Mouse (Mus musculus): ENCODE results near the gene Cpne7. TPM values are rescaled to one million over a fixed set of nuclear protein-coding genes. Genes with fewer than 3 reads are reported as not detected.

Cpne7 gene
- total and polyA plus RNA-seq, 3 experiments: not detected

- Histone ChIP-seq H3K9me3 (replicated peaks; ENCODE audit: low read length) (no peaks in the 10 kb centered on the region), H3K27ac (ENCODE audit: insufficient read depth, low read depth) (no peak overlapping the region), H3K27me3 (replicated peaks) (peaks cover 8% of the 10 kb centered on the region), H3K79me2 (replicated peaks; ENCODE audit: control insufficient read depth, extremely low read depth, insufficient read depth, poor library complexity, severe bottlenecking) (peaks cover 22% of the 10 kb centered on the region), H3K4me3 (replicated peaks in 1 of 3; ENCODE audit: low read depth in 2 of 3, low read length in 2 of 3, poor library complexity in 1 of 3) (no peak overlapping the region), H3K9ac (ENCODE audit: insufficient read depth, low read depth) (no peak overlapping the region), H3K4me2 (ENCODE audit: insufficient read depth, low read depth, poor library complexity, severe bottlenecking) (no peak overlapping the region), H3K4me1 (ENCODE audit: control insufficient read depth in 1 of 2, insufficient read depth in 2 of 2) (peaks cover 3 to 14% of the 10 kb centered on the region in 2 experiments), H3K36me3 (replicated peaks in 1 of 2; ENCODE audit: control insufficient read depth in 1 of 2, insufficient read depth in 1 of 2, low read length in 1 of 2) (peaks cover 27 to 32% of the 10 kb centered on the region in 2 experiments)
- DNase-seq (ENCODE audit: extremely low read depth): peak; percentile 56
- dilution Hi-C loops (cut with MboI; ENCODE audit: extremely low pct_ligation_motif_present, extremely low pct_unique_long_range_greater_than_20kb, low sequenced_read_pairs): no loop called here
- TF ChIP-seq RAD21 (IDR thresholded peaks at IDR 0.05; ENCODE audit: low read depth, low read length) (peak; percentile 30), CTCF (conservative IDR thresholded peaks at IDR 0.05 in 1 of 2, IDR thresholded peaks at IDR 0.05 in 1 of 2; ENCODE audit: low read depth in 2 of 2, low read length in 2 of 2) (peak; percentile 39 to 69; a peak in 3 of 4 replicates), KAT2A (IDR thresholded peaks at IDR 0.05; ENCODE audit: insufficient replicate concordance, low read length) (no peak), SMC3 (IDR thresholded peaks at IDR 0.05; ENCODE audit: low read depth, low read length) (peak; percentile 16; the same call in 1 of the 2 replicates), RCOR1 (conservative IDR thresholded peaks at IDR 0.05; ENCODE audit: low read depth, low read length) (no peak), POLR2AphosphoS2 (IDR thresholded peaks at IDR 0.05; ENCODE audit: low read depth, low read length) (no peak), MYC (IDR thresholded peaks at IDR 0.05; ENCODE audit: low read depth, low read length) (peak; percentile 70)
- in situ Hi-C loops (cut with MboI; ENCODE audit: low pct_ligation_motif_present, low pct_unique_long_range_greater_than_20kb, low sequenced_read_pairs): loop anchor here (10.0 kb wide), 1 partner anchor 202 kb away; no protein-coding TSS in a partner anchor
Measured at GRCm38 (mm10) chr8:123106531-123106930, 10.6 kb upstream of the Cpne7 start.

- Histone ChIP-seq H3K9me3 (replicated peaks; ENCODE audit: low read length) (no peaks in the 10 kb centered on the region), H3K9ac (ENCODE audit: insufficient read depth, low read depth) (no peak overlapping the region), H3K27ac (ENCODE audit: insufficient read depth, low read depth) (no peak overlapping the region), H3K4me3 (replicated peaks in 1 of 3; ENCODE audit: low read depth in 2 of 3, low read length in 2 of 3, poor library complexity in 1 of 3) (no peak overlapping the region), H3K27me3 (replicated peaks) (peaks cover 11% of the 10 kb centered on the region), H3K79me2 (replicated peaks; ENCODE audit: control insufficient read depth, extremely low read depth, insufficient read depth, poor library complexity, severe bottlenecking) (peaks cover 15% of the 10 kb centered on the region), H3K4me2 (ENCODE audit: insufficient read depth, low read depth, poor library complexity, severe bottlenecking) (no peak overlapping the region), H3K36me3 (replicated peaks in 1 of 2; ENCODE audit: control insufficient read depth in 1 of 2, insufficient read depth in 1 of 2, low read length in 1 of 2) (peaks cover 25 to 29% of the 10 kb centered on the region in 2 experiments), H3K4me1 (ENCODE audit: control insufficient read depth in 1 of 2, insufficient read depth in 2 of 2) (peaks cover 3 to 14% of the 10 kb centered on the region in 2 experiments)
- DNase-seq (ENCODE audit: extremely low read depth): no peak
- in situ Hi-C loops (cut with MboI; ENCODE audit: low pct_ligation_motif_present, low pct_unique_long_range_greater_than_20kb, low sequenced_read_pairs) (loop anchor here (10.0 kb wide), 1 partner anchor 203 kb away; no protein-coding TSS in a partner anchor), dilution Hi-C loops (cut with MboI; ENCODE audit: extremely low pct_ligation_motif_present, extremely low pct_unique_long_range_greater_than_20kb, low sequenced_read_pairs) (no loop called here)
- TF ChIP-seq MAFK (IDR thresholded peaks at IDR 0.05; ENCODE audit: insufficient replicate concordance, low read length): no peak
- peak; percentile 50; the same call in 1 of the 2 replicates for TF ChIP-seq ZNF384 (IDR thresholded peaks at IDR 0.05; ENCODE audit: low read depth, low read length)
- TF ChIP-seq CTCF (conservative IDR thresholded peaks at IDR 0.05 in 1 of 2, IDR thresholded peaks at IDR 0.05 in 1 of 2; ENCODE audit: low read depth in 2 of 2, low read length in 2 of 2): peak in 1 of 2 experiments; percentile 36; a peak in 2 of 4 replicates
Measured at GRCm38 (mm10) chr8:123108010-123108409, 9.2 kb upstream of the Cpne7 start.

DNA sequence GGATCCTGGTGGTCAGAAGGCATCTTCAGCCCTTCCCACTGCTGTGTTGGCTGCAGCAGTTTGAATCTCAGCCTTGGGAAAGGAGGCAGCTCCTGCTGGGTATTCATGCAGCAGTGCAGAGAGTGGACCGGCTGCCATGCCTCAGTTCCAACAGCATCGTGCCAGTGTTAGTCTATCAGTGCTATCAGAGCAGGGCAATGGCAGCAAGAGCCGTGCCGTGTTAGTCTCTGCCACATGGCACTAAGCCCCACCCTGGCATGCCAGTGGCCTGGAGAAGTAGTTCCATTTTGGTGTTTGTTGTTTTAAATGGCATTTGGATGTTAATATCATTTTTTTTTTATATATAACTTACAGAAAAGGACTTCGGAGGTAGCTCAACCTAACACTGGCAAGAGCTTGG, 8.2 kb upstream of the Cpne7 start:
- no peaks in the 10 kb centered on the region for H3K9me3 ChIP-seq (replicated peaks; ENCODE audit: low read length)
- TF ChIP-seq TBP (conservative IDR thresholded peaks at IDR 0.05; ENCODE audit: low read depth, low read length): no peak
- TF ChIP-seq MAZ (IDR thresholded peaks at IDR 0.05; ENCODE audit: low read depth, low read length): no peak
- TF ChIP-seq ELF1 (IDR thresholded peaks at IDR 0.05; ENCODE audit: low read depth, low read length): no peak
- TF ChIP-seq JUN (IDR thresholded peaks at IDR 0.05; ENCODE audit: insufficient read depth, low read depth, low read length): no peak
- no peak for TF ChIP-seq HCFC1 (IDR thresholded peaks at IDR 0.05; ENCODE audit: low read depth, low read length)
- TF ChIP-seq E2F4 (IDR thresholded peaks at IDR 0.05; ENCODE audit: insufficient replicate concordance, low read depth, low read length): no peak
- no peak for TF ChIP-seq ZKSCAN1 (IDR thresholded peaks at IDR 0.05; ENCODE audit: borderline replicate concordance, low read depth, low read length)
- TF ChIP-seq BHLHE40 (IDR thresholded peaks at IDR 0.05; ENCODE audit: low read depth, low read length): no peak
- no peak for TF ChIP-seq ZMIZ1 (IDR thresholded peaks at IDR 0.05; ENCODE audit: low read depth, low read length)
- no peak for TF ChIP-seq NRF1 (IDR thresholded peaks at IDR 0.05; ENCODE audit: low read depth, low read length)
- no peak for DNase-seq (ENCODE audit: extremely low read depth)
- peaks cover 13% of the 10 kb centered on the region for H3K27me3 ChIP-seq (replicated peaks)
- H3K4me1 ChIP-seq (ENCODE audit: control insufficient read depth in 1 of 2, insufficient read depth in 2 of 2): peaks cover 3 to 12% of the 10 kb centered on the region in 2 experiments
- no peak overlapping the region for H3K9ac ChIP-seq (ENCODE audit: insufficient read depth, low read depth)
- H3K4me3 ChIP-seq (replicated peaks in 1 of 3; ENCODE audit: low read depth in 2 of 3, low read length in 2 of 3, poor library complexity in 1 of 3): no peak overlapping the region
- H3K27ac ChIP-seq (ENCODE audit: insufficient read depth, low read depth): no peak overlapping the region
- peaks cover 15 to 19% of the 10 kb centered on the region in 2 experiments for H3K36me3 ChIP-seq (replicated peaks in 1 of 2; ENCODE audit: control insufficient read depth in 1 of 2, insufficient read depth in 1 of 2, low read length in 1 of 2)
- H3K4me2 ChIP-seq (ENCODE audit: insufficient read depth, low read depth, poor library complexity, severe bottlenecking): no peak overlapping the region
- dilution Hi-C loops (cut with MboI; ENCODE audit: extremely low pct_ligation_motif_present, extremely low pct_unique_long_range_greater_than_20kb, low sequenced_read_pairs) (no loop called here), in situ Hi-C loops (cut with MboI; ENCODE audit: low pct_ligation_motif_present, low pct_unique_long_range_greater_than_20kb, low sequenced_read_pairs) (loop anchor here (10.0 kb wide), 1 partner anchor 204 kb away; no protein-coding TSS in a partner anchor)
- H3K79me2 ChIP-seq (replicated peaks; ENCODE audit: control insufficient read depth, extremely low read depth, insufficient read depth, poor library complexity, severe bottlenecking): peaks cover 6% of the 10 kb centered on the region; the same call in 1 of the 2 replicates

Measured in CH12.LX (cell line).